Mouse (Mus musculus) stomach, embryonic 14.5 days (tissue): ENCODE measurements around the gene Cacna2d3. TPM values are rescaled to one million over a fixed set of nuclear protein-coding genes. Genes with fewer than 3 reads are reported as not detected.
A peak's percentile ranks its signal among the peaks of the same experiment; 100 is the strongest.

Experiments used
- ATAC-seq: fragments of 200-750 bp; cut with Nextera tagmentation; 2 replicates; pipeline ENCODE4 v1.8.0; 2017; ENCODE audit warnings: low read depth, moderate TSS enrichment; ENCODE audit not compliant: insufficient number of reproducible peaks, insufficient read depth, low FRiP score
- H3K27ac ChIP-seq: fragments of 300-500 bp; sonication (generic); 2 replicates; pipeline ENCODE4 v1.5.1; 2014; ENCODE audit warnings: mild to moderate bottlenecking, low read length, moderate library complexity, mixed read lengths
- H3K27me3 ChIP-seq: fragments of 300-500 bp; sonication (generic); 2 replicates; pipeline ENCODE4 v1.6.1; 2014; ENCODE audit warnings: low read length, control low read depth, mixed read lengths; ENCODE audit not compliant: control insufficient read depth, insufficient read depth
- H3K36me3 ChIP-seq: fragments of 300-500 bp; sonication (generic); 2 replicates; pipeline ENCODE4 v1.6.1; 2014; ENCODE audit warnings: mild to moderate bottlenecking, control low read depth, low read length, moderate library complexity, mixed read lengths; ENCODE audit not compliant: control insufficient read depth, insufficient read depth
- H3K4me1 ChIP-seq: fragments of 300-500 bp; sonication (generic); 2 replicates; pipeline ENCODE4 v1.6.1; 2014; ENCODE audit warnings: low read length, control low read depth, mixed read lengths; ENCODE audit not compliant: control insufficient read depth, insufficient read depth
- H3K4me2 ChIP-seq: fragments of 300-500 bp; sonication (generic); replicated peaks from 2 replicates; pipeline ENCODE4 v1.6.1; 2014; ENCODE audit warnings: low read depth, low read length, control low read depth
- H3K4me3 ChIP-seq: fragments of 300-500 bp; sonication (generic); 2 replicates; pipeline ENCODE4 v1.5.1; 2014; ENCODE audit warnings: low read depth, low read length, control low read depth
- H3K9ac ChIP-seq: fragments of 300-500 bp; sonication (generic); replicated peaks from 2 replicates; pipeline ENCODE4 v1.6.1; 2014; ENCODE audit warnings: low read depth, mild to moderate bottlenecking, control low read depth, low read length, moderate library complexity, mixed read lengths
- H3K9me3 ChIP-seq: fragments of 300-500 bp; sonication (generic); 2 replicates; pipeline ENCODE4 v1.6.1; 2016; ENCODE audit warnings: low read depth, low read length, control low read depth; ENCODE audit not compliant: control insufficient read depth
- WGBS: fragments of 180-500 bp; shearing (Covaris S2); extraction: QIAGEN DNeasy Blood & Tissue Kit; methylation state at CpG from one replicate; pipeline ENCODE4 v1.1.7; 2014; 5-methylcytosine and 5-hydroxymethylcytosine counted together
- polyA plus RNA-seq: library from polyadenylated mRNA; unstranded; fragments of >200 nt; fragmentation: Nextera tagmentation; extraction: Ambion mirVana; gene quantifications from 2 replicates; pipeline ENCODE4 v1.2.1, GENCODE M21; 2014

The Cacna2d3 gene
- polyA plus RNA-seq, 1 experiment from 2014 or later: 3.5 TPM

DNA sequence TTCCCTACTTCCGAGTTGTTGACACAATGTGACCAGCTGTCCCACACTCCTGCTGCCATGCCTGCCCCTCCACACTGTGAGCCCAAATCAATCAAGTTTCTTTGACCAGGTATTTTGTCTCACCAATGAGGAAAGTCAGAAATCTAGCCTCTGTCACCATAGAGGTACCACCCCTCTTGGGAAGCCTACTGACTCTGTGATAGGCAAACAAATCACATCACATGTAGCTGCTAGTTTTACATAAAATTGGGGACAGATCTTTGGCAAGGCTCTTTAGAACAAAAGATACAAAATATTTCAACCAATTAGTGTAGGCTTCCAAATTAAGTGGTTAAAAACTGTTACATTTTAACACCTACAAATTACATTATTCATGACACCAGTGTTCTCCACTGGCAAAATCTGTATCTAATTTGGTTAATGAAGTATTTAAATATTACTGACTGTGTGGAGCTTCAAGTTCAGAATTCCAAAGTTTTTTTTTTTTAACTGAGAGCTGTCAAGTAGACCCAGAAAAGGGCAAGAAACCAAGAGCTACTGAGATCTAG, 788.8 kb downstream of the Cacna2d3 start:
- Histone ChIP-seq H3K9me3 (no peaks in the 10 kb centered on the region), H3K9ac (no peak overlapping the region), H3K27ac (no peak overlapping the region), H3K4me3 (no peak overlapping the region), H3K36me3 (no peaks in the 10 kb centered on the region), H3K27me3 (no peaks in the 10 kb centered on the region), H3K4me1 (no peaks in the 10 kb centered on the region), H3K4me2 (no peak overlapping the region)
- no peak for ATAC-seq
- 72% methylated on average over 1 of the region's 1 CpGs for WGBS

GRCm38 (mm10) chr14:28923180-28923961, 798.3 kb downstream of the Cacna2d3 start:
- Histone ChIP-seq H3K27me3 (no peaks in the 10 kb centered on the region), H3K4me1 (no peaks in the 10 kb centered on the region), H3K9me3 (no peaks in the 10 kb centered on the region), H3K4me3 (no peak overlapping the region), H3K4me2 (no peak overlapping the region), H3K9ac (no peak overlapping the region), H3K27ac (no peak overlapping the region), H3K36me3 (no peaks in the 10 kb centered on the region)
- ATAC-seq: no peak
- 66% methylated on average over 12 of the region's 12 CpGs for WGBS

GRCm38 (mm10) chr14:28918871-28919270, 802.8 kb downstream of the Cacna2d3 start:
- no peaks in the 10 kb centered on the region for H3K27me3 ChIP-seq

GRCm38 (mm10) chr14:28915004-28915403, 806.7 kb downstream of the Cacna2d3 start:
- ATAC-seq: no peak
- 58% methylated on average over 1 of the region's 1 CpGs for WGBS

More at GRCm38 (mm10) chr14:28918871-28919270, 802.8 kb downstream of the Cacna2d3 start:
- WGBS: 67% methylated on average over 5 of the region's 5 CpGs
- no peaks in the 10 kb centered on the region for H3K4me1 ChIP-seq
- H3K36me3 ChIP-seq: no peaks in the 10 kb centered on the region
- no peak for ATAC-seq
- no peak overlapping the region for H3K27ac ChIP-seq
- no peak overlapping the region for H3K4me2 ChIP-seq
- H3K9me3 ChIP-seq: no peaks in the 10 kb centered on the region
- no peak overlapping the region for H3K4me3 ChIP-seq
- no peak overlapping the region for H3K9ac ChIP-seq

GRCm38 (mm10) chr14:28907659-28908058, 814.0 kb downstream of the Cacna2d3 start:
- H3K36me3 ChIP-seq: no peaks in the 10 kb centered on the region
- H3K27ac ChIP-seq: no peak overlapping the region
- no peaks in the 10 kb centered on the region for H3K27me3 ChIP-seq
- WGBS: 84% methylated on average over 6 of the region's 6 CpGs
- H3K4me2 ChIP-seq: no peak overlapping the region
- no peaks in the 10 kb centered on the region for H3K4me1 ChIP-seq
- H3K9ac ChIP-seq: no peak overlapping the region
- H3K4me3 ChIP-seq: no peak overlapping the region
- ATAC-seq: no peak
- H3K9me3 ChIP-seq: no peaks in the 10 kb centered on the region

More at GRCm38 (mm10) chr14:28915004-28915403, 806.7 kb downstream of the Cacna2d3 start:
- no peaks in the 10 kb centered on the region for H3K36me3 ChIP-seq
- no peaks in the 10 kb centered on the region for H3K4me1 ChIP-seq
- no peak overlapping the region for H3K9ac ChIP-seq
- H3K27me3 ChIP-seq: no peaks in the 10 kb centered on the region
- no peaks in the 10 kb centered on the region for H3K9me3 ChIP-seq
- no peak overlapping the region for H3K27ac ChIP-seq
- H3K4me2 ChIP-seq: no peak overlapping the region
- no peak overlapping the region for H3K4me3 ChIP-seq

GRCm38 (mm10) chr14:28892530-28892929, 829.1 kb downstream of the Cacna2d3 start:
- Histone ChIP-seq H3K4me2 (no peak overlapping the region), H3K4me1 (no peaks in the 10 kb centered on the region), H3K9ac (no peak overlapping the region), H3K36me3 (no peaks in the 10 kb centered on the region), H3K4me3 (no peak overlapping the region), H3K27ac (no peak overlapping the region), H3K9me3 (no peaks in the 10 kb centered on the region), H3K27me3 (no peaks in the 10 kb centered on the region)
- peak; percentile 53; the same call in 1 of the 2 replicates for ATAC-seq
- WGBS: 42% methylated on average over 3 of the region's 3 CpGs

- ATAC-seq: no peak
- Histone ChIP-seq H3K27me3 (no peaks in the 10 kb centered on the region), H3K36me3 (no peaks in the 10 kb centered on the region), H3K4me1 (no peaks in the 10 kb centered on the region), H3K4me2 (no peak overlapping the region), H3K9me3 (no peaks in the 10 kb centered on the region), H3K9ac (no peak overlapping the region), H3K4me3 (no peak overlapping the region), H3K27ac (no peak overlapping the region)
- WGBS: 98% methylated on average over 1 of the region's 1 CpGs
Measured at GRCm38 (mm10) chr14:28887373-28887772, 834.3 kb downstream of the Cacna2d3 start.

GRCm38 (mm10) chr14:28886661-28887060, 835.0 kb downstream of the Cacna2d3 start:
- H3K9ac ChIP-seq: no peak overlapping the region
- H3K27me3 ChIP-seq: no peaks in the 10 kb centered on the region
- H3K4me3 ChIP-seq: no peak overlapping the region
- no peak overlapping the region for H3K4me2 ChIP-seq
- H3K27ac ChIP-seq: no peak overlapping the region
- no peaks in the 10 kb centered on the region for H3K36me3 ChIP-seq
- H3K9me3 ChIP-seq: no peaks in the 10 kb centered on the region
- H3K4me1 ChIP-seq: no peaks in the 10 kb centered on the region
- no peak for ATAC-seq
- 95% methylated on average over 4 of the region's 4 CpGs for WGBS
